Mouse (Mus musculus): ENCODE results near the gene Cypt3. TPM values are rescaled to one million over a fixed set of nuclear protein-coding genes. Genes with fewer than 3 reads are reported as not detected.

Cypt3 gene
- not detected for polyA plus RNA-seq (2014; fragmentation: Illumina TruSeq; extraction: RNeasy Lipid Tissue Mini Kit (QIAGEN cat#74804); ENCODE audit: low replicate concordance)

DNA sequence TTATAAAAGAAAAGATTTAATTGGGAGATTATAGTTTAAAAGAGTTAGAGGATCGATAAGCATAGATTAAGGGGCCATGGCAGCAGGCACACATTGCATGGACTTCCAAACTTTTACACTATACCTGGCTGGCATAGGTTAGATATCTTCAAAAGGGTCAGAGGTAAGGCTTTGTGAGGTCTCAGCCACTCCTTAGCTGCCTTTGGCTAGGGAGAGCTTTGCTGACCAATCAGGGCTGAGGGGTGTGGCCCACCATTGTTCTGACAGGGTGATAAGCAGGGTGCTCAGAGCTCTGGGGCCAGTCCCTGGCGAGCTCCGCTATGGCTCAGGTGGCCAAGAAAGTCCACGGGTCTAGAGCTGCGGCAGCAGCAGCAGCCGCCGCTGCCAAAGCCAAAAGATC is at the start of gene Cypt3:
Cypt3 (plus strand) TSS at position 301 of the 400 bp plus-strand sequence.

Other genes starting within 250 kb of the Cypt3 start
- gene Ubqln2, start 60.4 kb upstream of the Cypt3 start, polyA plus RNA-seq (2014; fragmentation: Illumina TruSeq; extraction: RNeasy Lipid Tissue Mini Kit (QIAGEN cat#74804); ENCODE audit: low replicate concordance): 19.3 TPM
- 17.0 TPM for gene Kctd12b, start 137.8 kb downstream of the Cypt3 start, polyA plus RNA-seq (2014; fragmentation: Illumina TruSeq; extraction: RNeasy Lipid Tissue Mini Kit (QIAGEN cat#74804); ENCODE audit: low replicate concordance)
- gene Nbdy, start 165.0 kb downstream of the Cypt3 start, polyA plus RNA-seq (2014; fragmentation: Illumina TruSeq; extraction: RNeasy Lipid Tissue Mini Kit (QIAGEN cat#74804); ENCODE audit: low replicate concordance): 41.0 TPM

Measured in small intestine, adult 10 weeks (tissue).